Mouse (Mus musculus) liver, embryonic 12.5 days (tissue): Measurements from ENCODE around the gene Gm21833. TPM values are rescaled to one million over a fixed set of nuclear protein-coding genes. Genes with fewer than 3 reads are reported as not detected.
"Not testable (repeated sequence)": the region's sequence is repeated elsewhere in the genome, so short reads cannot be mapped to it uniquely, and the experiment has no call there.

Experiments
- ATAC-seq: fragments of 200-750 bp; cut with Nextera tagmentation; 2 replicates; pipeline ENCODE4 v1.8.0; 2017; ENCODE audit warnings: moderate number of reproducible peaks, mild to moderate bottlenecking, moderate library complexity
- H3K27ac ChIP-seq: fragments of 300-500 bp; sonication (generic); 2 replicates; pipeline ENCODE4 v1.5.1; 2016; ENCODE audit warnings: mild to moderate bottlenecking
- H3K27me3 ChIP-seq: fragments of 300-500 bp; sonication (generic); replicated peaks from 2 replicates; pipeline ENCODE4 v1.6.1; 2016; ENCODE audit warnings: mild to moderate bottlenecking, moderate library complexity
- H3K36me3 ChIP-seq: fragments of 300-500 bp; sonication (generic); 2 replicates; pipeline ENCODE4 v1.6.1; 2016; ENCODE audit warnings: mild to moderate bottlenecking, moderate library complexity
- H3K4me1 ChIP-seq: fragments of 300-500 bp; sonication (generic); 2 replicates; pipeline ENCODE4 v1.6.1; 2016
- H3K4me2 ChIP-seq: fragments of 300-500 bp; sonication (generic); 2 replicates; pipeline ENCODE4 v1.6.1; 2016; ENCODE audit warnings: mild to moderate bottlenecking, moderate library complexity
- H3K4me3 ChIP-seq: fragments of 300-500 bp; sonication (generic); 2 replicates; pipeline ENCODE4 v1.5.1; 2016; ENCODE audit warnings: mild to moderate bottlenecking, moderate library complexity
- H3K9ac ChIP-seq: fragments of 300-500 bp; sonication (generic); 2 replicates; pipeline ENCODE4 v1.6.1; 2016; ENCODE audit warnings: mild to moderate bottlenecking, moderate library complexity
- H3K9me3 ChIP-seq: fragments of 300-500 bp; sonication (generic); replicated peaks from 2 replicates; pipeline ENCODE4 v1.6.1; 2016; ENCODE audit warnings: mild to moderate bottlenecking, moderate library complexity
- WGBS: fragments of 180-500 bp; shearing (Covaris S2); methylation state at CpG from one replicate; pipeline ENCODE4 v1.1.7; 2016; ENCODE audit not compliant: insufficient replicate concordance; 5-methylcytosine and 5-hydroxymethylcytosine counted together
- polyA plus RNA-seq: library from polyadenylated mRNA; unstranded; fragments of >200 nt; fragmentation: Nextera tagmentation; extraction: Ambion mirVana; gene quantifications from 2 replicates; pipeline ENCODE4 v1.2.1, GENCODE M21; 2016

The Gm21833 gene
- not detected in 2 replicates for polyA plus RNA-seq

DNA sequence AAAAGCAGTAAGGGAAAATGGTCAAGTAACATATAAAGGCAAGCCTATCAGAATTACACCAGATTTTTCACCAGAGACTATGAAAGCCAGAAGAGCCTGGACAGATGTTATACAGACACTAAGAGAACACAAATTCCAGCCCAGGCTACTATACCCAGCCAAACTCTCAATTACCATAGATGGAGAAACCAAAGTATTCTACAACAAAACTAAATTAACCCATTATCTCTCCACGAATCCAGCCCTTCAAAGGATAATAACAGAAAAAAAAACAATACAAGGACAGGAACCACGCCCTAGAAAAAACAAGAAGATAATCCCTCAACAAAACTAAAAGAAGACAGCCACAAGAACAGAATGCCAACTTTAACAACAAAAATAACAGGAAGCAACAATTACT, at the start of gene Gm21833:
Gm21833 (plus strand) TSS at position 301 of the 400 bp plus-strand sequence.
- not testable (repeated sequence) for ATAC-seq, H3K4me3 ChIP-seq, H3K4me2 ChIP-seq, H3K4me1 ChIP-seq, H3K27ac ChIP-seq, H3K9me3 ChIP-seq, H3K36me3 ChIP-seq, H3K9ac ChIP-seq, H3K27me3 ChIP-seq
- 53% methylated on average over 2 of the region's 2 CpGs for WGBS

DNA sequence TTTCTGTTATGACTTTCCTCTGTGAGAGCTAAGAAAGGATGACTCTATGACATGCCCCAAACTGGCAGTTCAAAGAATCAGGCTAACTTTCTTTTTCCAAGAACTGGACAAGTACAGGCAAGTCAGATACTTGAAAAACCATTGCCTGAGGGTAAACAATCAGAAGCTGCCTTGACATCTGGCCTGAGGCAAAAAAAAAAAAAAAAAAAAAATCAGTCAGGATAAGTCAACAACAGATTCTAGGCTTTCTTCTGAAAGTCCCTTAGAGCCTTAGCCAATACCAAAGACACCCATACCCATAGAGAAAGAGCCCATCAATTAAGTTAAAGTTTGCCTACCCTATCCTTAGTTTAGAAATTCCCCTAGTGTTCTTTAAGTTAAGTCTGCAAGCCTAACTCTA, 38.7 kb upstream of the Gm21833 start:
- Histone ChIP-seq H3K36me3 (no peaks in the 10 kb centered on the region), H3K27ac (no peak overlapping the region), H3K4me3 (no peak overlapping the region), H3K4me1 (no peaks in the 10 kb centered on the region), H3K4me2 (no peak overlapping the region), H3K9ac (no peak overlapping the region), H3K9me3 (no peaks in the 10 kb centered on the region), H3K27me3 (no peaks in the 10 kb centered on the region)
- ATAC-seq, result no peak

DNA sequence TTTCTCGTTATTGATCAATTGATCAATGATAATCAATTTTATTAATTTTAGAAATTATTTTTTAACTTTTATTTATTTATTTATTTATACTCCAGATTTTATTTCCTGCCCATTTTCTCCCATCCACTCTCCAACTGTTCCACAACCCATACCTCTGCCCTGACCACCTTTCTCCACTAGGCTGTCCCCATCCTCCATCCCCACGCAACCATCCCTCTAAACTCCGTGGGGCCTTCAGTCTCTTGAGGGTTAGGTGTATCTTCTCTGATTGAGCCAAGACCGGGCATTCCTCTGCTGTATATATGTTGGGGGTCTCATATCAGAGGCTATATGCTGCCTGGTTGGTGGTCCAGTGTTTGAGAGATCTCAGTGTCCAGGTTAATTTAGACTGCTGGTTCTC, 31.7 kb upstream of the Gm21833 start:
- no peak overlapping the region for H3K9ac ChIP-seq
- no peak overlapping the region for H3K27ac ChIP-seq
- H3K4me1 ChIP-seq, result no peaks in the 10 kb centered on the region
- H3K36me3 ChIP-seq, result no peaks in the 10 kb centered on the region
- H3K27me3 ChIP-seq, result no peaks in the 10 kb centered on the region
- no peak overlapping the region for H3K4me3 ChIP-seq
- no peaks in the 10 kb centered on the region for H3K9me3 ChIP-seq
- H3K4me2 ChIP-seq, result no peak overlapping the region
- 59% methylated on average over 4 of the region's 4 CpGs for WGBS
- ATAC-seq, result no peak

DNA sequence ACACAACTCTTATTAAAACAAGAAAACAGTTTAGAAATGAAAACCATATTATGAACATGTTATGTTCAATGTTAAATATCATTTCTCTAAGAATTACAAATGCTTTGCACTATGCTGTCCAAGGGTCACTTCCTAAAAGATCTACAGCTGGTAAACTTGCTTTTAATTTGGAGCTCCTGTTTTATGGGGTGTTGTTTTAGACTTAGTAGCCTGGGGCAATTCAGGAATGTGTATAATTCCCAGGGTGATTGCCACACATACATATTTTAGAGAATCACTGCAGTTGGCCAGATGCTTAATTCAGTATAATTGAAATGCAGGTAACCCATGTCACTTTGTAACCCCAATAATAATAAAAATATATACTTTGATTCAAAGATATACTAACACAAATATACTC, 12.9 kb upstream of the Gm21833 start:
- Histone ChIP-seq H3K4me2 (no peak overlapping the region), H3K36me3 (no peaks in the 10 kb centered on the region)

DNA sequence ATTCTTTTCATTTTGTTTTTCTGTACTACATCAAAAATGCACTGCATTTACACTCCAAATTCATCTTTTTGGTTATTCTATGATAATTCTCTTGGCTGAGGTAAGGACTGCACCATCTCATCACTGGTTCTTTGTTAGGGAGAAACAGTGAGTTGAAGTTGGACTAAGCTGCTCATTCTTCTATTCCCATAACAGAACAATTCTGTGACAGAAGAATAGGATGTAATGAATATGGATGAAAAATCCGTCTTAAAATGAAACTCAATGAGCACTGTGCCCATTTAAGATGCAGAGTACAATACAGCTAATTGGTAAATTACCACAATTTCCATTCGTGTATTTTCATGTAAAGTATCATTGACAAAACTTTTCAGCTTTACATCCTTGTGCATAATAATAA, 11.6 kb upstream of the Gm21833 start:
- 39% methylated on average over 2 of the region's 2 CpGs for WGBS
- Histone ChIP-seq H3K4me1 (no peaks in the 10 kb centered on the region), H3K27me3 (no peaks in the 10 kb centered on the region), H3K36me3 (no peaks in the 10 kb centered on the region), H3K4me2 (no peak overlapping the region), H3K9ac (no peak overlapping the region), H3K4me3 (no peak overlapping the region), H3K27ac (no peak overlapping the region), H3K9me3 (no peaks in the 10 kb centered on the region)
- no peak for ATAC-seq

More for the DNA sequence above, 12.9 kb upstream of the Gm21833 start:
- no peak for ATAC-seq
- no peaks in the 10 kb centered on the region for H3K27me3 ChIP-seq
- no peak overlapping the region for H3K4me3 ChIP-seq
- no peaks in the 10 kb centered on the region for H3K9me3 ChIP-seq
- H3K4me1 ChIP-seq, result no peaks in the 10 kb centered on the region
- H3K27ac ChIP-seq, result no peak overlapping the region
- H3K9ac ChIP-seq, result no peak overlapping the region

DNA sequence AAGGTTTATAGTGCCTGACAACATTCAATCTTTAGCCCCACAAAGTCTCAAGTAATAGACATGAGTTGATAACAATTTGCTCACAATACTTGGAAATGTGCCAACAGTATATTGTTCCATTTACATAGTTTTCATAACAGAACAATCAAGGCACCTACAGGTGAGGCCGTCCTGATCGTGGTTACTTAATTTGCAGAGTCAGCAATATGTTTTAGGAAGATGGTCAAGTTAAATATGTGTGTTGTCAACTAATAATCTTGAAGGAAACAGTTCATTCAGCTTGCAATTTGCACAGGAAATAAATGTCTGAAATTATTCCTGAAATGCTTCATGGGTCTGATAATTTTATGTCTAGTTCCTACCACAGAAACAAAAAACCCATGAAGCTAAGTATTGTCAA, 27.6 kb downstream of the Gm21833 start:
- no peaks in the 10 kb centered on the region for H3K4me1 ChIP-seq

DNA sequence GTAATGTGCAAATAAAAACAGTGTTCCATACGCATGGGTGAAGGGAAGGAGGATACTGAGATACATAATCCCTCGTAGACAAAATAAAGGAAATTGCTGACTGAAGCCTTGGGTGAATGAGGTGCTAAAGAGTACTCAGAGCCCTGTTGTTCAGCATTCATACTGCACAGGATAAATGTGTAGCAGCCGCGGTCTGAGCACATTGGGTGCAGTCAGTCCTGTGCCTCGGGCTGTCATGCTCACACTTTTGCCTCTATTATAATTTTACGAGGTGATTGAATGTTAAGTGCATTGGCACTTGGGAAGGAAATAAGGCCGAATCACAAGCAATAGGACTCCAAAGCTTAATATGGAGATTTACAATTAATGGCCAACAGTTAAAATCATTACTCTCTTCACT, 36.4 kb downstream of the Gm21833 start:
- Histone ChIP-seq H3K27ac (no peak overlapping the region), H3K4me1 (no peaks in the 10 kb centered on the region), H3K4me2 (no peak overlapping the region), H3K4me3 (no peak overlapping the region), H3K9me3 (no peaks in the 10 kb centered on the region), H3K9ac (no peak overlapping the region), H3K27me3 (no peaks in the 10 kb centered on the region), H3K36me3 (no peaks in the 10 kb centered on the region)
- WGBS, result 80% methylated on average over 7 of the region's 7 CpGs
- ATAC-seq, result no peak

More for the DNA sequence above, 27.6 kb downstream of the Gm21833 start:
- Histone ChIP-seq H3K9ac (no peak overlapping the region), H3K4me2 (no peak overlapping the region), H3K27me3 (no peaks in the 10 kb centered on the region), H3K4me3 (no peak overlapping the region), H3K9me3 (no peaks in the 10 kb centered on the region), H3K36me3 (no peaks in the 10 kb centered on the region), H3K27ac (no peak overlapping the region)
- 60% methylated on average over 2 of the region's 2 CpGs for WGBS
- no peak for ATAC-seq
